Mouse (Mus musculus): ENCODE results near the gene Dnajb3. TPM values are rescaled to one million over a fixed set of nuclear protein-coding genes. Genes with fewer than 3 reads are reported as not detected.

Gene Dnajb3
- total and polyA plus RNA-seq, 2 experiments from 2014 or later: 4.7 to 8.6 TPM

DNA sequence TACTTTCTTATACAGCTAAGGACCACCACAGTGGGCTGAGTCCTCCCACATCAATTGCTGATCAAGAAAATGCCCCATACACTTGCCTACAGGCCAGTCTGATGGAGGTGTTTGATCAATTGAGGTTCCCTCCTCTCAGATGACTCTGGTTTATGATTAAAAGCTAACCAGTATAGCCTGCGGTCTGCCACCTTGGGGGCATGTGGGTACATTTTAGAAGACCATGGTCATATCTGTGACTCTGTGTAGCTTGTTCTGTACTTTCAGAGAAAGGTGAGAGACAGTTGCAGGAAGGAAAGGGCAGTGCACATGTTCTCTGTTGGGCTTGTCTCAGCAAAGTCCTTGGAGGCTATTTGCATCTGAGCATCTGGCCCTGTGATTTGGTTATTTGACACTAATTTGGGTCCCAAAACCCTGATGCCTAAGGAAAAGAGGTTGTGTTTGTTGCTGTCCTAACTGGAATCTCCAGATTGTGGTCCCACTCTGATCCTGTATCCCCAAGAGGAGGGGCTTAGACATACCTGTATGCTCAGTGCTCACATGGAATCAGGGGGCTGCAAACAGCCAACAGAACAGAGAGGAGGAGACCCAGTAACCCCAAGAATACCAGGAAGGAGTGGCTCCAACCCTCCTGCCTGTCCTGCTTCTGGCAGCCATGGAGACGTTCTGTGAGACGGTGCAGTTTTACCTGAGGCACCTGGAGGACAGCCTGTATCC is 27.2 kb upstream of the Dnajb3 start:
- TF ChIP-seq CTCF (IDR thresholded peaks at IDR 0.05; ENCODE audit: low read depth): no peak
- DNase-seq (ENCODE audit: low spot score): no peak
- H3K4me1 ChIP-seq (ENCODE audit: insufficient read depth, low read length): no peaks in the 10 kb centered on the region
- peaks cover 97% of the 10 kb centered on the region for H3K9me3 ChIP-seq (ENCODE audit: low read length)
- H3K4me3 ChIP-seq (ENCODE audit: low read length): no peak overlapping the region
- H3K27ac ChIP-seq: no peak overlapping the region
- no peaks in the 10 kb centered on the region for H3K36me3 ChIP-seq (ENCODE audit: insufficient read depth, low read length)
- WGBS: 56% methylated on average over 3 of the region's 3 CpGs
- H3K9ac ChIP-seq (replicated peaks; ENCODE audit: low read length): no peak overlapping the region
- H3K27me3 ChIP-seq (ENCODE audit: insufficient read depth, low read length): no peaks in the 10 kb centered on the region
- ATAC-seq: no peak
- H3K4me2 ChIP-seq (ENCODE audit: low read depth, low read length): no peak overlapping the region

DNA sequence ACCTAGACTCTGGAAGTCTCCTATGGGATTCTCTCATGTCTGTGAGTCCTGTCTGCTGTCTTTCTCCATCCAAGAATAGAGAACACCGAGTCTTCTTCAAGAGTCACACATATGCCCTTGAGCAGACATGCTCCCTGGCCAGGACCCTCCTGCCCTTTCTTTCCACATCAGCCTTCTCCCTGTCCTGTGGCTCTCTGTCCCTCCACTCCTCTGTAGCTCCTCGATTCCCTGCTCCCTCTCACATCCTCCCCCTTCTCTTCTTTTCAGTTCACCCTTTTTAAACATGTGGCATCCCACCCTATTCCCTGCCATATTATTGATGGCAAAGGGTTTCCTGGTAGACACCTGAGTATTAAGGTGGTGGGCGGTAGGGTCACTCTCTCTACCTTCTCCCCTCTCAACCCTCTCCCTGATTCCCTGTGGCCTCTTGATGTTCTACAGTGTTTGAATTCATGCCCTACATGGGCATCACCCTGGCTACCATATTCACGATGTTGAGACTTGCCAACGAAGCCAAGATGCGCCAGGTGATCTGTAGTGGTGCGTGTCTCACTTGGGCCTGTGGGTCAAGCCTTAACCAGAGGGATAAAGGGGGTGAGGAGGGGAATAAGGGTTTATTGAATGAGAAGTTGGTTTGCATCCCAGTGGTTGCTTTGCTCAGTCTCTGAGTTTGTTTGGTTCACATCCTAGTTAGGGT is 26.4 kb upstream of the Dnajb3 start:
- no peak for ATAC-seq

DNA sequence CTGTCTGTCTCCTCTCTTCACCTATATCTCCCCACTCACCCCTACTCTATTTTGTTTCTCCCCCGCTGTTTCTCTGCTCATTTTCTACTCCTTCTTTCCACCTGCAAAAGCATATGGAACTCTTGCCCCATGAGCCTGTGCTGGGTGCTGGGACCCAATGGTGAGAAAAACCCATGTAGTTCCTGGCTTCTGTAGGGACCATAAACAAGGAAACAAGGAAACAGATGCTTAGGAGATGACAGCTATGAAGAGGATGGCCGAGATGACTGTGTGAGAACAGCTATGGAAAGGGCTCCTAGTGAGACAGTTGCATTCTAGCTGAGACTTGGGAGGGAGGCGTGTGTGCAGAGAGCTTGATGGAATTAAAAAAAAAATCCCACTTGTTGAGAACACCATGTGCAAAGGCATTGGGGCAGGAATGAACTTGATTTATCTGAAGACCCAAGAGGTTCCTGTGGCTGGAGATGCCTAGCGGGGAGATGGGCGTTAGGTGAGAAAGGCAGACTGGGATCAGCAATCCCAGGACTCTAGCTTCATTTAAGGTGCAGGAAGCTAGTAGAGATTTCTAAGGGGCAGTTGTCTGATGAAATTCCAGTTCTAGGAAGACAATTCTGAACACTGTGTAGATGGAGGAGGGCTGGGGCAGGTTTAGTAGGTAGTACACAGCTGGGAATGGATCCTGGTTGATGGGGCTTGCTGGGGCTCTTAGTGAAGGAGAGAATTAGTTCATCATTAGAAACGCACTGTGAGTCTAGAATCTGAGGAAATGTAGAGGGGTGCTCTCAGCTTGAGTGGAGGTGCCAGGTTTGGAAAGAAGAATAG is 25.6 kb upstream of the Dnajb3 start:
- TF ChIP-seq CTCF (IDR thresholded peaks at IDR 0.05; ENCODE audit: low read depth): no peak
- no peak overlapping the region for H3K4me3 ChIP-seq (ENCODE audit: low read length)
- H3K27me3 ChIP-seq (ENCODE audit: insufficient read depth, low read length): no peaks in the 10 kb centered on the region
- no peaks in the 10 kb centered on the region for H3K36me3 ChIP-seq (ENCODE audit: insufficient read depth, low read length)
- no peak overlapping the region for H3K9ac ChIP-seq (replicated peaks; ENCODE audit: low read length)
- no peaks in the 10 kb centered on the region for H3K4me1 ChIP-seq (ENCODE audit: insufficient read depth, low read length)
- no peak for ATAC-seq
- H3K9me3 ChIP-seq (ENCODE audit: low read length): peaks cover 99% of the 10 kb centered on the region
- H3K27ac ChIP-seq: no peak overlapping the region
- no peak for DNase-seq (ENCODE audit: low spot score)
- WGBS: 77% methylated on average over 6 of the region's 6 CpGs
- no peak overlapping the region for H3K4me2 ChIP-seq (ENCODE audit: low read depth, low read length)

More for the DNA sequence above, 26.4 kb upstream of the Dnajb3 start:
- Histone ChIP-seq H3K4me2 (ENCODE audit: low read depth, low read length) (no peak overlapping the region), H3K4me1 (ENCODE audit: insufficient read depth, low read length) (no peaks in the 10 kb centered on the region), H3K4me3 (ENCODE audit: low read length) (no peak overlapping the region), H3K36me3 (ENCODE audit: insufficient read depth, low read length) (no peaks in the 10 kb centered on the region), H3K27me3 (ENCODE audit: insufficient read depth, low read length) (no peaks in the 10 kb centered on the region), H3K27ac (no peak overlapping the region), H3K9ac (replicated peaks; ENCODE audit: low read length) (no peak overlapping the region), H3K9me3 (ENCODE audit: low read length) (peaks cover 97% of the 10 kb centered on the region)
- no peak for TF ChIP-seq CTCF (IDR thresholded peaks at IDR 0.05; ENCODE audit: low read depth)
- WGBS: 66% methylated on average over 7 of the region's 7 CpGs
- no peak for DNase-seq (ENCODE audit: low spot score)

DNA sequence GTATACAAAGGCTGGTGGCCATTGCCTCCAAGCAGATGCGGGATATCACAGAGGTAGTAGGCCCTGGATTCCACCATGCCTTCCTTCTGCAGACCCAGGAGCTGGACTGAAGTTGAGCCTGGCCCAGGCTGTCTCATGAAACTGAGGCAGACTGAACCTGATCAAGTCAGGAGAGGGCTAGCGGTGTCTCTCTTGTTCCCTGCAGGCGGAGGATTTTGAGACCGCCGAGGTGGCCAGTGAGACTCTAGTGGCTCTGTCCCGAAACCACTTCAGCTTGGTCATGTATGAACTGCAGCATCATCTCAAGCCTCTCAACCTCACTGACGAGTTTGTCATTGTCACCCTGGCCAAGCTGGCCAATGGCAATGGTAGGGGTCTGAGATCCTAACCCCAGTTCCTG is 24.8 kb upstream of the Dnajb3 start:
- Histone ChIP-seq H3K4me1 (ENCODE audit: insufficient read depth, low read length) (no peaks in the 10 kb centered on the region), H3K27ac (no peak overlapping the region), H3K36me3 (ENCODE audit: insufficient read depth, low read length) (no peaks in the 10 kb centered on the region), H3K9ac (replicated peaks; ENCODE audit: low read length) (no peak overlapping the region), H3K4me3 (ENCODE audit: low read length) (no peak overlapping the region), H3K9me3 (ENCODE audit: low read length) (peaks cover 99% of the 10 kb centered on the region), H3K27me3 (ENCODE audit: insufficient read depth, low read length) (no peaks in the 10 kb centered on the region), H3K4me2 (ENCODE audit: low read depth, low read length) (no peak overlapping the region)
- WGBS: 73% methylated on average over 7 of the region's 7 CpGs
- no peak for DNase-seq (ENCODE audit: low spot score)
- no peak for TF ChIP-seq CTCF (IDR thresholded peaks at IDR 0.05; ENCODE audit: low read depth)
- ATAC-seq: no peak

DNA sequence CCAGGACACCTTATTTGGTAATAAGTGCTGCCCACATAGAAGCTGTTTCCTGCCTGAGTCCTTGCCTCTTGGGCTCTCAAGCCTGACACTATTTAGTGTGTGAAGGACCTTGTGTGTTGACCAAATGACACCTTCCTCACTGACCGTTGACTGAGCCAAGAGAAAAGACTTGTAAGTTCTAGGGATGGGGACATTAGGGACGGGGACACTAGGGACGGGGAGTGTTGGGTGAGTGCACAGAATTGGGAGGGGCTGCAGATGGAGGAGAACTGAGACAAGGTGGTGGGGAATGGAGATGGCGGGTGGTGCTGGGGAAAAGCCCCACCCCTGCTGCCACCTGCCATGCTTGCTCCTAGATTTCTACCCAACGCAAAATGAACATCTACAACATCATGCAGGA is 24.4 kb upstream of the Dnajb3 start:
- H3K4me3 ChIP-seq (ENCODE audit: low read length): no peak overlapping the region
- 83% methylated on average over 5 of the region's 5 CpGs for WGBS
- DNase-seq (ENCODE audit: low spot score) (no peak), ATAC-seq (no peak)
- H3K9me3 ChIP-seq (ENCODE audit: low read length): peaks cover 97% of the 10 kb centered on the region
- no peak overlapping the region for H3K27ac ChIP-seq
- H3K4me1 ChIP-seq (ENCODE audit: insufficient read depth, low read length): no peaks in the 10 kb centered on the region
- H3K4me2 ChIP-seq (ENCODE audit: low read depth, low read length): no peak overlapping the region
- no peaks in the 10 kb centered on the region for H3K36me3 ChIP-seq (ENCODE audit: insufficient read depth, low read length)
- no peaks in the 10 kb centered on the region for H3K27me3 ChIP-seq (ENCODE audit: insufficient read depth, low read length)
- no peak overlapping the region for H3K9ac ChIP-seq (replicated peaks; ENCODE audit: low read length)
- TF ChIP-seq CTCF (IDR thresholded peaks at IDR 0.05; ENCODE audit: low read depth): no peak

DNA sequence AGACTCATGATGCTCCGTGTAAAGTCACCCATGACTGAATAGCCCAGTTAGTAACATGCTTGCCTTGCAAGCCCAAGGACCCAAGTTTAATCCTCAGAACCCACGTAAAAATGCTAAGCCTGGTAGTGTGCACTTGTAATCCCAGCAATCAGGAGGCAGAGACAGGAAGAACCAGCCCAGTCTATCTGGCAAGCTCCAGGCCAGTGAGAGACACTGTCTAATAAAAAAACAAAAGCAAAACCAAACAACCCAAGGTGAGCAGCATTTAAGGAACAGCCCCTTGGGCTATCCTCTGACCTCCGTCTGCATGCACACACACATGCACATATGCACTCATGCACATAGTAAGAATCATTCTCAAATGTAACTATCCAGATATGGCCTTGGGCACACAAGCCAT is 24.0 kb upstream of the Dnajb3 start:
- 79% methylated on average over 3 of the region's 3 CpGs for WGBS
- ATAC-seq (no peak), DNase-seq (ENCODE audit: low spot score) (no peak)
- H3K36me3 ChIP-seq (ENCODE audit: insufficient read depth, low read length): no peaks in the 10 kb centered on the region
- H3K4me2 ChIP-seq (ENCODE audit: low read depth, low read length): no peak overlapping the region
- no peak overlapping the region for H3K4me3 ChIP-seq (ENCODE audit: low read length)
- H3K27me3 ChIP-seq (ENCODE audit: insufficient read depth, low read length): no peaks in the 10 kb centered on the region
- H3K9me3 ChIP-seq (ENCODE audit: low read length): peaks cover 93% of the 10 kb centered on the region
- no peak for TF ChIP-seq CTCF (IDR thresholded peaks at IDR 0.05; ENCODE audit: low read depth)
- no peak overlapping the region for H3K27ac ChIP-seq
- no peaks in the 10 kb centered on the region for H3K4me1 ChIP-seq (ENCODE audit: insufficient read depth, low read length)
- no peak overlapping the region for H3K9ac ChIP-seq (replicated peaks; ENCODE audit: low read length)
